Mouse (Mus musculus): ENCODE measurements around the gene Mllt3.
A peak's percentile ranks its signal among the peaks of the same experiment; 100 is the strongest.
"Not testable (repeated sequence)": the region's sequence is repeated elsewhere in the genome, so short reads cannot be mapped to it uniquely, and the experiment has no call there.

Gene Mllt3

GRCm38 (mm10) chr4:88012774-88013173, 20.4 kb downstream of the Mllt3 start:
- no peak for DNase-seq (ENCODE audit: low spot score in 2 of 2)

- no peak for DNase-seq (ENCODE audit: low spot score in 2 of 2)
Observed at GRCm38 (mm10) chr4:88011870-88012572, 21.1 kb downstream of the Mllt3 start.

GRCm38 (mm10) chr4:88010441-88010840, 22.7 kb downstream of the Mllt3 start:
- DNase-seq (ENCODE audit: low spot score in 2 of 2): no peak

GRCm38 (mm10) chr4:88005801-88006200, 27.4 kb downstream of the Mllt3 start:
- DNase-seq (ENCODE audit: low spot score in 2 of 2): no peak

GRCm38 (mm10) chr4:88003159-88003948, 29.8 kb downstream of the Mllt3 start:
- DNase-seq (ENCODE audit: low spot score in 2 of 2): no peak

- no peak for DNase-seq (ENCODE audit: low spot score in 2 of 2)
Observed at GRCm38 (mm10) chr4:87991710-87992109, 41.5 kb downstream of the Mllt3 start.

GRCm38 (mm10) chr4:87990940-87991339, 42.2 kb downstream of the Mllt3 start:
- DNase-seq (ENCODE audit: low spot score in 2 of 2): no peak

GRCm38 (mm10) chr4:87985281-87985680, 47.9 kb downstream of the Mllt3 start:
- no peak for DNase-seq (ENCODE audit: low spot score in 2 of 2)

GRCm38 (mm10) chr4:87984589-87984988, 48.6 kb downstream of the Mllt3 start:
- DNase-seq (ENCODE audit: low spot score in 2 of 2): peak; percentile 20 to 43

- DNase-seq (ENCODE audit: low spot score in 2 of 2): no peak
Observed at GRCm38 (mm10) chr4:87984091-87984490, 49.1 kb downstream of the Mllt3 start.

- no peak for DNase-seq (ENCODE audit: low spot score in 2 of 2)
Observed at GRCm38 (mm10) chr4:87982578-87982977, 50.6 kb downstream of the Mllt3 start.

- no peak for DNase-seq (ENCODE audit: low spot score in 2 of 2)
Observed at GRCm38 (mm10) chr4:87977820-87978448, 55.2 kb downstream of the Mllt3 start.

GRCm38 (mm10) chr4:87965836-87966235, 67.3 kb downstream of the Mllt3 start:
- no peak for DNase-seq (ENCODE audit: low spot score in 2 of 2)

GRCm38 (mm10) chr4:87964890-87965289, 68.3 kb downstream of the Mllt3 start:
- DNase-seq (ENCODE audit: low spot score in 2 of 2): not testable (repeated sequence)

- DNase-seq (ENCODE audit: low spot score in 2 of 2): no peak
Observed at GRCm38 (mm10) chr4:87963773-87964076, 69.4 kb downstream of the Mllt3 start.

- DNase-seq (ENCODE audit: low spot score in 2 of 2): no peak
Observed at GRCm38 (mm10) chr4:87963055-87963772, 70.0 kb downstream of the Mllt3 start.

- no peak for DNase-seq (ENCODE audit: low spot score in 2 of 2)
Observed at GRCm38 (mm10) chr4:87961872-87962271, 71.3 kb downstream of the Mllt3 start.

GRCm38 (mm10) chr4:87957852-87958251, 75.3 kb downstream of the Mllt3 start:
- no peak for DNase-seq (ENCODE audit: low spot score in 2 of 2)

GRCm38 (mm10) chr4:87957198-87957597, 76.0 kb downstream of the Mllt3 start:
- DNase-seq (ENCODE audit: low spot score in 2 of 2): no peak

GRCm38 (mm10) chr4:87955132-87955531, 78.0 kb downstream of the Mllt3 start:
- no peak for DNase-seq (ENCODE audit: low spot score in 2 of 2)

- DNase-seq (ENCODE audit: low spot score in 2 of 2): peak; percentile 27 to 61
Observed at GRCm38 (mm10) chr4:87954421-87955083, 78.6 kb downstream of the Mllt3 start.

GRCm38 (mm10) chr4:87953736-87954135, 79.4 kb downstream of the Mllt3 start:
- DNase-seq (ENCODE audit: low spot score in 2 of 2): no peak
